Mouse (Mus musculus): Measurements from ENCODE around the gene Grm8.

GRCm38 (mm10) chr6:27580485-27580884 is 554.5 kb downstream of the Grm8 start:
- TF ChIP-seq POLR2A (IDR thresholded peaks at IDR 0.05; ENCODE audit: insufficient read depth, low read depth, low read length), result no peak
- no peak for TF ChIP-seq CTCF (IDR thresholded peaks at IDR 0.05)
- TF ChIP-seq EP300 (IDR thresholded peaks at IDR 0.05; ENCODE audit: insufficient read depth, low read depth, low read length), result no peak

Data from heart, adult 2 months (tissue).